Mouse (Mus musculus) Patski (cell line): ENCODE measurements at regions not wholly inside any gene's neighbourhood (a gene's known extent, or its start where the extent isn't known, plus 50 kb on each side); places are given as distances from the start of the nearest gene placed in this dataset.

Experiments
- ATAC-seq: fragments of 100-300 bp; one replicate; pipeline ENCODE4 v1.8.0; 2021
- CTCF ChIA-PET: fragments of 350-600 bp; sonication (Branson Sonifier 250); formaldehyde crosslinking; loops from one replicate; lab custom pipeline; 2022; ENCODE audit warnings: inconsistent platforms; lab: Charles Lee
- POLR2A ChIA-PET: fragments of 350-600 bp; sonication (Branson Sonifier 250); formaldehyde crosslinking; loops from one replicate; lab custom pipeline; 2022; ENCODE audit warnings: antibody characterized with exemption, inconsistent platforms; lab: Charles Lee
- DNase-seq: peaks from one replicate; pipeline ENCODE4 v3.0.0-alpha.2; 2011; ENCODE audit warnings: low read depth, low spot score
- H3K27me3 ChIP-seq: fragments of 371-371 bp; one replicate; pipeline ENCODE4 v1.5.1; 2021
- CTCF ChIP-seq: fragments of 100-300 bp; IDR thresholded peaks from one replicate; pipeline ENCODE4 v1.5.1; 2021
- in situ Hi-C: fragments of 300-500 bp; cut with MboI; formaldehyde crosslinking; loops from 3 replicates; pipeline ENCODE4 v1.11.1; 2018; ENCODE audit warnings: low pct_unique_long_range_greater_than_20kb, mixed read lengths

DNA sequence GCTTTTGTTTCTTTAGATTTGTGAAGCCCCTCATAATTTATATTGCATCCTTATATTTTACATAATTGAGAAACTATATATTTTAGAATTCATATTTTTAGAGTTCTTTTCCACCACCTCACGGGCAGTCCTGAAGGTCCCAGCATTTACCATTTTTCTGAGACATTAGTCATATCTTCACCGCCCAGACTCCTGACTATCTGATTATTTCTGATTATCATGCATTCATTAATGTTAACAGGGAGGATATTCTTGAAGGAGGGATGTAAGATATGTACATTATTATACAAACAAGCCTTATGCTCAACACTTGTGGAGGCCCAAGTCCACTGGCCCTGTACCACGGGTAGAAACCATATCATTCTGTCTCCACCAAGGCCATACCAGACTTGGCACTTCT, 743.4 kb downstream of the Hace1 start:
- DNase-seq: no peak
- no peak for ATAC-seq
- no peaks in the 10 kb centered on the region for H3K27me3 ChIP-seq
- TF ChIP-seq CTCF: no peak
- ChIA-PET POLR2A (no interaction called here), CTCF (no interaction called here)
- in situ Hi-C loops: no loop called here

- H3K27me3 ChIP-seq: no peaks in the 10 kb centered on the region
- in situ Hi-C loops: no loop called here
- ChIA-PET POLR2A (no interaction called here), CTCF (no interaction called here)
- ATAC-seq (no peak), DNase-seq (no peak)
- no peak for TF ChIP-seq CTCF
Observed at GRCm38 (mm10) chr10:46329052-46329451, 751.4 kb downstream of the Hace1 start.

GRCm38 (mm10) chr10:46331599-46332283, 754.1 kb downstream of the Hace1 start:
- no peaks in the 10 kb centered on the region for H3K27me3 ChIP-seq
- in situ Hi-C loops: no loop called here
- no peak for TF ChIP-seq CTCF
- DNase-seq (no peak), ATAC-seq (no peak)
- ChIA-PET POLR2A (no interaction called here), CTCF (no interaction called here)

- in situ Hi-C loops: no loop called here
- ChIA-PET CTCF (no interaction called here), POLR2A (no interaction called here)
- TF ChIP-seq CTCF: no peak
- ATAC-seq: no peak
- no peaks in the 10 kb centered on the region for H3K27me3 ChIP-seq
- no peak for DNase-seq
Observed at GRCm38 (mm10) chr10:46333231-46333630, 755.6 kb downstream of the Hace1 start.

- in situ Hi-C loops: no loop called here
- H3K27me3 ChIP-seq: peaks cover 8% of the 10 kb centered on the region
- ChIA-PET POLR2A (no interaction called here), CTCF (no interaction called here)
- DNase-seq (no peak), ATAC-seq (no peak)
- TF ChIP-seq CTCF: no peak
Observed at GRCm38 (mm10) chr10:46345315-46345714, 767.7 kb downstream of the Hace1 start.

- in situ Hi-C loops: no loop called here
- no peak for TF ChIP-seq CTCF
- ATAC-seq (no peak), DNase-seq (no peak)
- CTCF ChIA-PET: interaction anchor here (0.7 to 1.8 kb wide), 2 partner anchors 12 to 26 kb away, joined by 3 to 4 read pairs; no protein-coding TSS in a partner anchor
- POLR2A ChIA-PET: no interaction called here
- H3K27me3 ChIP-seq: peaks cover 8% of the 10 kb centered on the region
Observed at GRCm38 (mm10) chr10:46349613-46350012, 772.0 kb downstream of the Hace1 start.

- POLR2A ChIA-PET: no interaction called here
- no peak for TF ChIP-seq CTCF
- CTCF ChIA-PET: interaction anchor here (0.7 to 1.8 kb wide), 2 partner anchors 11 to 26 kb away, joined by 3 to 4 read pairs; no protein-coding TSS in a partner anchor
- DNase-seq: no peak
- no peak for ATAC-seq
- in situ Hi-C loops: no loop called here
- peaks cover 5% of the 10 kb centered on the region for H3K27me3 ChIP-seq
Observed at GRCm38 (mm10) chr10:46350196-46350595, 772.6 kb downstream of the Hace1 start.

GRCm38 (mm10) chr10:46356775-46357174, 779.1 kb downstream of the Hace1 start:
- ATAC-seq (no peak), DNase-seq (no peak)
- in situ Hi-C loops: loop anchor here (5.0 kb wide), 1 partner anchor 36 kb away; no protein-coding TSS in a partner anchor
- CTCF ChIA-PET: no interaction called here
- no peak for TF ChIP-seq CTCF
- POLR2A ChIA-PET: no interaction called here
- no peaks in the 10 kb centered on the region for H3K27me3 ChIP-seq

- no peaks in the 10 kb centered on the region for H3K27me3 ChIP-seq
- POLR2A ChIA-PET: no interaction called here
- DNase-seq (no peak), ATAC-seq (no peak)
- no peak for TF ChIP-seq CTCF
- CTCF ChIA-PET: no interaction called here
- in situ Hi-C loops: no loop called here
Observed at GRCm38 (mm10) chr10:46373715-46374475, 796.3 kb downstream of the Hace1 start.

- no peak for DNase-seq
- CTCF ChIA-PET: no interaction called here
- in situ Hi-C loops: no loop called here
- no peak for TF ChIP-seq CTCF
- ATAC-seq: no peak
- no peaks in the 10 kb centered on the region for H3K27me3 ChIP-seq
- POLR2A ChIA-PET: no interaction called here
Observed at GRCm38 (mm10) chr10:46374646-46375045, 797.0 kb downstream of the Hace1 start.

GRCm38 (mm10) chr10:46397089-46397488, 819.5 kb downstream of the Hace1 start:
- POLR2A ChIA-PET: no interaction called here
- CTCF ChIA-PET: no interaction called here
- ATAC-seq (no peak), DNase-seq (no peak)
- TF ChIP-seq CTCF: no peak
- in situ Hi-C loops: no loop called here
- no peaks in the 10 kb centered on the region for H3K27me3 ChIP-seq
